Mouse (Mus musculus): ENCODE data around the gene Vmn1r62.
"Not testable (repeated sequence)": the region's sequence is repeated elsewhere in the genome, so short reads cannot be mapped to it uniquely, and the experiment has no call there.

Gene Vmn1r62

GRCm38 (mm10) chr7:5673331-5673730 is at the start of gene Vmn1r62:
Vmn1r62 (plus strand) TSS chr7:5673631.
- in situ Hi-C loops (cut with MboI; ENCODE audit: unreplicated experiment in 2 of 2), result not testable (repeated sequence)
